In genomic region chr9:40783641-40784373, GRCm38 (mm10) we compare ENCODE assay signal across 8 mouse cellular contexts. TPM values are rescaled to one million over a fixed set of nuclear protein-coding genes. Genes with fewer than 3 reads are reported as not detected.
A peak's percentile ranks its signal among the peaks of the same experiment; 100 is the strongest.
DNase-seq lines count a peak whose midpoint lies in the region; ATAC-seq and TF ChIP-seq lines count a peak whose summit lies in the region.

No protein-coding gene starts in this region.

- no peaks in the 10 kb centered on the region for H3K9me3 ChIP-seq in lung, embryonic 14.5 days (ENCODE audit: low read depth, low read length)
- H3K9me3 ChIP-seq in neural tube, embryonic 15.5 days (replicated peaks), result no peaks in the 10 kb centered on the region

- peaks cover 7% of the 10 kb centered on the region; the same call in 1 of the 2 replicates for H3K36me3 ChIP-seq in lung, embryonic 14.5 days (ENCODE audit: insufficient read depth)
- peaks cover 4% of the 10 kb centered on the region; the same call in 1 of the 2 replicates for H3K36me3 ChIP-seq in neural tube, embryonic 15.5 days

- peak; percentile 79 to 84 for DNase-seq in B cell, adult 2 months
- peak; percentile 75 to 92 for DNase-seq in heart, adult 18-20 months
- DNase-seq in kidney, adult 18-20 months, result peak; percentile 62
- peak; percentile 80 for DNase-seq in lung, embryonic 14.5 days
- DNase-seq in cerebellum, postnatal 10 days, result no peak

- H3K27me3 ChIP-seq in lung, embryonic 14.5 days (ENCODE audit: insufficient read depth, low read length), result no peaks in the 10 kb centered on the region
- H3K27me3 ChIP-seq in neural tube, embryonic 15.5 days (replicated peaks), result no peaks in the 10 kb centered on the region

- TF ChIP-seq CTCF in bone marrow macrophage, adult 2 months (IDR thresholded peaks at IDR 0.05; ENCODE audit: low read depth, low read length), result no peak
- no peak for TF ChIP-seq CTCF in lung, embryonic 14.5 days (IDR thresholded peaks at IDR 0.05; ENCODE audit: low read depth)

- H3K4me2 ChIP-seq in lung, embryonic 14.5 days, result peak overlapping the region; percentile 25
- no peak overlapping the region; the same call in 1 of the 2 replicates for H3K4me2 ChIP-seq in neural tube, embryonic 15.5 days

- peak; percentile 36 for ATAC-seq in lung, embryonic 14.5 days (ENCODE audit: insufficient read depth)
- ATAC-seq in neural tube, embryonic 15.5 days (ENCODE audit: low FRiP score), result no peak
- ATAC-seq in inflammation-experienced regulatory T-cells, adult 6 months, result no peak

- no peak overlapping the region for H3K9ac ChIP-seq in lung, embryonic 14.5 days
- no peak overlapping the region for H3K9ac ChIP-seq in neural tube, embryonic 15.5 days (replicated peaks)

- WGBS in lung, embryonic 14.5 days, result 22% methylated on average over 13 of the region's 13 CpGs
- 12% methylated on average over 13 of the region's 13 CpGs for WGBS in neural tube, embryonic 15.5 days

- H3K27ac ChIP-seq in bone marrow macrophage, adult 2 months (ENCODE audit: insufficient read depth, low read depth, low read length), result peak overlapping the region; percentile 98
- H3K27ac ChIP-seq in lung, embryonic 14.5 days (ENCODE audit: low read depth), result peak overlapping the region; percentile 81
- H3K27ac ChIP-seq in neural tube, embryonic 15.5 days (replicated peaks), result peak overlapping the region; percentile 38

- TF ChIP-seq POLR2A in bone marrow macrophage, adult 2 months (IDR thresholded peaks at IDR 0.05; ENCODE audit: borderline replicate concordance, low read depth, low read length), result no peak

- peaks cover 53% of the 10 kb centered on the region for H3K4me1 ChIP-seq in bone marrow macrophage, adult 2 months (ENCODE audit: control insufficient read depth, insufficient read depth, low read length)
- peaks cover 5% of the 10 kb centered on the region; the same call in 1 of the 2 replicates for H3K4me1 ChIP-seq in lung, embryonic 14.5 days (ENCODE audit: insufficient read depth)
- peaks cover 23% of the 10 kb centered on the region for H3K4me1 ChIP-seq in neural tube, embryonic 15.5 days

- H3K4me3 ChIP-seq in bone marrow macrophage, adult 2 months (ENCODE audit: insufficient read depth, low read length), result peak overlapping the region; percentile 24
- no peak overlapping the region for H3K4me3 ChIP-seq in lung, embryonic 14.5 days (ENCODE audit: low read depth, low read length)
- no peak overlapping the region for H3K4me3 ChIP-seq in neural tube, embryonic 15.5 days (replicated peaks)

RNA-seq across cellular contexts. Expression of gene Hspa8, which starts 17.0 kb away (rescaled TPM):
- 1,438 and 1,604 TPM in 2 replicates for polyA plus RNA-seq in bone marrow macrophage, adult 2 months (2012; ENCODE audit: insufficient read depth, insufficient read length, missing spikeins)
- total RNA-seq in heart, adult 18-20 months (2021), result 1,000 to 10,000 TPM; 1,743 to 1,808 TPM
- 2,522 and 2,633 TPM in 2 replicates for polyA plus RNA-seq in lung, embryonic 14.5 days (2014; fragmentation: Nextera tagmentation; extraction: Ambion mirVana)
- polyA plus RNA-seq in neural tube, embryonic 15.5 days (2015; fragmentation: Nextera tagmentation; extraction: Ambion mirVana), result 3,055 and 3,120 TPM in 2 replicates
- 1,000 to 10,000 TPM; 2,551 to 3,273 (median 2,898) TPM for polyA plus RNA-seq in inflammation-experienced regulatory T-cells, adult 6 months (2017; shearing (Covaris generic))

Comparison
In these comparisons a context has a peak if more than half of its experiments do, and no peak if none do; other contexts are left out.
1. DNase-seq: peak in B cell, adult 2 months (2 of 2), heart, adult 18-20 months (2 of 2), kidney, adult 18-20 months (single experiment) and lung, embryonic 14.5 days (single experiment); none in cerebellum, postnatal 10 days (0 of 2).
2. H3K27ac ChIP-seq: peak in every context shown above with its lines; median percentile 98 in bone marrow macrophage, adult 2 months; 81 in lung, embryonic 14.5 days; 38 in neural tube, embryonic 15.5 days.